Mouse (Mus musculus): ENCODE data around the gene Nudt8. TPM values are rescaled to one million over a fixed set of nuclear protein-coding genes. Genes with fewer than 3 reads are reported as not detected.

Nudt8 gene
- polyA plus RNA-seq, 1 experiment = 36.9 TPM

- peak overlapping the region; percentile 80 for H3K4me2 ChIP-seq (ENCODE audit: low read depth)
- no peak for TF ChIP-seq MYOG (IDR thresholded peaks at IDR 0.05; ENCODE audit: control insufficient read depth in 1 of 3, insufficient read depth in 1 of 3, insufficient read length in 2 of 3, low read depth in 2 of 3)
- TF ChIP-seq TCF12 (IDR thresholded peaks at IDR 0.05; ENCODE audit: insufficient read depth, poor library complexity, severe bottlenecking) = no peak
- TF ChIP-seq E2F4 (IDR thresholded peaks at IDR 0.05; ENCODE audit: insufficient read depth) = no peak
- TF ChIP-seq POLR2A (IDR thresholded peaks at IDR 0.05; ENCODE audit: insufficient read length, low read depth) = no peak
- no peak for TF ChIP-seq SRF (IDR thresholded peaks at IDR 0.05; ENCODE audit: control insufficient read depth, insufficient read length, low read depth)
- no peak for TF ChIP-seq REST (IDR thresholded peaks at IDR 0.05; ENCODE audit: insufficient read depth, insufficient read length)
- no peak for TF ChIP-seq USF1 (IDR thresholded peaks at IDR 0.05; ENCODE audit: low read depth)
- TF ChIP-seq MAX (IDR thresholded peaks at IDR 0.05; ENCODE audit: low read depth) = no peak
- no peak for TF ChIP-seq POLR2AphosphoS2 (IDR thresholded peaks at IDR 0.05; ENCODE audit: insufficient read length, low read depth)
- TF ChIP-seq CEBPB (IDR thresholded peaks at IDR 0.05; ENCODE audit: insufficient read depth, poor library complexity, severe bottlenecking) = no peak
- no peak for TF ChIP-seq TCF3 (IDR thresholded peaks at IDR 0.05; ENCODE audit: insufficient read length, low read depth)
- TF ChIP-seq MYOD1 (IDR thresholded peaks at IDR 0.05; ENCODE audit: control insufficient read depth in 1 of 3, insufficient read length in 2 of 3, low read depth in 2 of 3) = no peak
- peak overlapping the region; percentile 35 for H3K4me3 ChIP-seq
- no peaks in the 10 kb centered on the region for H3K79me2 ChIP-seq (ENCODE audit: control insufficient read depth, insufficient read depth)
- peaks cover 7% of the 10 kb centered on the region for H3K36me3 ChIP-seq (ENCODE audit: control insufficient read depth, insufficient read depth)
- peak overlapping the region; percentile 21 for H3ac ChIP-seq (ENCODE audit: control insufficient read depth, insufficient read length)
- H3K27me3 ChIP-seq (ENCODE audit: control insufficient read depth, insufficient read depth, insufficient read length) = no peaks in the 10 kb centered on the region
These were observed 657 bp downstream of the Nudt8 start for GRCm38 (mm10) chr19:4000949-4001525.

- peak overlapping the region; percentile 80 for H3K4me2 ChIP-seq (ENCODE audit: low read depth)
- no peaks in the 10 kb centered on the region for H3K79me2 ChIP-seq (ENCODE audit: control insufficient read depth, insufficient read depth)
- no peak overlapping the region for H3ac ChIP-seq (ENCODE audit: control insufficient read depth, insufficient read length)
- peak overlapping the region; percentile 35 for H3K4me3 ChIP-seq
- TF ChIP-seq TCF3 (IDR thresholded peaks at IDR 0.05; ENCODE audit: insufficient read length, low read depth) (no peak), MYOD1 (IDR thresholded peaks at IDR 0.05; ENCODE audit: control insufficient read depth in 1 of 3, insufficient read length in 2 of 3, low read depth in 2 of 3) (peak in 2 of 3 experiments; percentile 10 to 32), MYOG (IDR thresholded peaks at IDR 0.05; ENCODE audit: control insufficient read depth in 1 of 3, insufficient read depth in 1 of 3, insufficient read length in 2 of 3, low read depth in 2 of 3) (peak in 1 of 3 experiments; percentile 47)
- H3K27me3 ChIP-seq (ENCODE audit: control insufficient read depth, insufficient read depth, insufficient read length) = no peaks in the 10 kb centered on the region
- peaks cover 7% of the 10 kb centered on the region for H3K36me3 ChIP-seq (ENCODE audit: control insufficient read depth, insufficient read depth)
These were observed 1.4 kb downstream of the Nudt8 start for GRCm38 (mm10) chr19:4001752-4002151.

GRCm38 (mm10) chr19:4003112-4003511 lies 2.7 kb downstream of the Nudt8 start, which contains the start of gene Doc2g:
Gene Doc2g (plus strand): TSS chr19:4003313.
- no peak within 1 kb of the TSS for H3ac ChIP-seq (ENCODE audit: control insufficient read depth, insufficient read length)
- no peaks in the 10 kb centered on the region for H3K79me2 ChIP-seq (ENCODE audit: control insufficient read depth, insufficient read depth)
- no peaks in the 10 kb centered on the region for H3K27me3 ChIP-seq (ENCODE audit: control insufficient read depth, insufficient read depth, insufficient read length)
- no peak within 1 kb of the TSS for H3K4me3 ChIP-seq
- H3K4me2 ChIP-seq (ENCODE audit: low read depth) = peak within 1 kb of the TSS; percentile 2
- H3K36me3 ChIP-seq (ENCODE audit: control insufficient read depth, insufficient read depth) = peaks cover 7% of the 10 kb centered on the region
- TF ChIP-seq POLR2AphosphoS2 (IDR thresholded peaks at IDR 0.05; ENCODE audit: insufficient read length, low read depth) (peak; percentile 12), REST (IDR thresholded peaks at IDR 0.05; ENCODE audit: insufficient read depth, insufficient read length) (no peak)

- Histone ChIP-seq H3K4me3 (no peak overlapping the region), H3ac (ENCODE audit: control insufficient read depth, insufficient read length) (no peak overlapping the region), H3K79me2 (ENCODE audit: control insufficient read depth, insufficient read depth) (no peaks in the 10 kb centered on the region), H3K36me3 (ENCODE audit: control insufficient read depth, insufficient read depth) (peaks cover 7% of the 10 kb centered on the region), H3K27me3 (ENCODE audit: control insufficient read depth, insufficient read depth, insufficient read length) (no peaks in the 10 kb centered on the region), H3K4me2 (ENCODE audit: low read depth) (no peak overlapping the region)
- TF ChIP-seq MAX (IDR thresholded peaks at IDR 0.05; ENCODE audit: low read depth) = no peak
- no peak for TF ChIP-seq POLR2AphosphoS2 (IDR thresholded peaks at IDR 0.05; ENCODE audit: insufficient read length, low read depth)
These were observed 3.3 kb downstream of the Nudt8 start for GRCm38 (mm10) chr19:4003641-4004040.

GRCm38 (mm10) chr19:4004331-4004730 lies 4.0 kb downstream of the Nudt8 start:
- no peak overlapping the region for H3K4me3 ChIP-seq
- TF ChIP-seq REST (IDR thresholded peaks at IDR 0.05; ENCODE audit: insufficient read depth, insufficient read length) = no peak
- peak; percentile 48 for TF ChIP-seq POLR2AphosphoS2 (IDR thresholded peaks at IDR 0.05; ENCODE audit: insufficient read length, low read depth)
- H3K4me2 ChIP-seq (ENCODE audit: low read depth) = no peak overlapping the region
- peaks cover 13% of the 10 kb centered on the region for H3K36me3 ChIP-seq (ENCODE audit: control insufficient read depth, insufficient read depth)
- H3K27me3 ChIP-seq (ENCODE audit: control insufficient read depth, insufficient read depth, insufficient read length) = no peaks in the 10 kb centered on the region
- H3K79me2 ChIP-seq (ENCODE audit: control insufficient read depth, insufficient read depth) = no peaks in the 10 kb centered on the region
- H3ac ChIP-seq (ENCODE audit: control insufficient read depth, insufficient read length) = no peak overlapping the region

GRCm38 (mm10) chr19:4005091-4005490 lies 4.7 kb downstream of the Nudt8 start:
- Histone ChIP-seq H3K4me3 (no peak overlapping the region), H3K4me2 (ENCODE audit: low read depth) (no peak overlapping the region), H3K36me3 (ENCODE audit: control insufficient read depth, insufficient read depth) (peaks cover 21% of the 10 kb centered on the region), H3K79me2 (ENCODE audit: control insufficient read depth, insufficient read depth) (no peaks in the 10 kb centered on the region), H3ac (ENCODE audit: control insufficient read depth, insufficient read length) (no peak overlapping the region), H3K27me3 (ENCODE audit: control insufficient read depth, insufficient read depth, insufficient read length) (no peaks in the 10 kb centered on the region)
- peak; percentile 44 for TF ChIP-seq POLR2AphosphoS2 (IDR thresholded peaks at IDR 0.05; ENCODE audit: insufficient read length, low read depth)
- TF ChIP-seq CEBPB (IDR thresholded peaks at IDR 0.05; ENCODE audit: insufficient read depth, poor library complexity, severe bottlenecking) = no peak
